Mouse (Mus musculus) heart, embryonic 10.5 days (tissue): ENCODE results near the gene Rbfox1. TPM values are rescaled to one million over a fixed set of nuclear protein-coding genes. Genes with fewer than 3 reads are reported as not detected.

Experiments used
- DNase-seq: peaks from one replicate; pipeline ENCODE4 v3.0.0-alpha.2; 2017; ENCODE audit warnings: low spot score
- H3K27ac ChIP-seq: fragments of 300-500 bp; sonication (generic); 2 replicates; pipeline ENCODE4 v1.5.1; 2016; ENCODE audit warnings: mild to moderate bottlenecking
- H3K27me3 ChIP-seq: fragments of 300-500 bp; sonication (generic); 2 replicates; pipeline ENCODE4 v1.6.1; 2016; ENCODE audit warnings: mild to moderate bottlenecking; ENCODE audit not compliant: poor library complexity, insufficient read depth, severe bottlenecking
- H3K36me3 ChIP-seq: fragments of 300-500 bp; sonication (generic); 2 replicates; pipeline ENCODE4 v1.6.1; 2016; ENCODE audit warnings: mild to moderate bottlenecking, moderate library complexity
- H3K4me1 ChIP-seq: fragments of 300-500 bp; sonication (generic); 2 replicates; pipeline ENCODE4 v1.6.1; 2016; ENCODE audit warnings: mild to moderate bottlenecking
- H3K4me3 ChIP-seq: fragments of 300-500 bp; sonication (generic); 2 replicates; pipeline ENCODE4 v1.5.1; 2016; ENCODE audit warnings: mild to moderate bottlenecking, moderate library complexity
- H3K9me3 ChIP-seq: fragments of 300-500 bp; sonication (generic); 2 replicates; pipeline ENCODE4 v1.6.1; 2016; ENCODE audit warnings: mild to moderate bottlenecking, moderate library complexity
- WGBS: fragments of 180-500 bp; shearing (Covaris S2); methylation state at CpG from one replicate; pipeline ENCODE4 v1.1.7; 2016; 5-methylcytosine and 5-hydroxymethylcytosine counted together
- polyA plus RNA-seq: library from polyadenylated mRNA; unstranded; fragments of >200 nt; fragmentation: Nextera tagmentation; extraction: Ambion mirVana; gene quantifications from 2 replicates; pipeline ENCODE4 v1.2.1, GENCODE M21; 2016

Gene Rbfox1
- polyA plus RNA-seq, 1 experiment from 2014 or later: 2.8 TPM

- no peak overlapping the region for H3K27ac ChIP-seq
- no peaks in the 10 kb centered on the region for H3K27me3 ChIP-seq
- no peaks in the 10 kb centered on the region for H3K36me3 ChIP-seq
- no peak for DNase-seq
- H3K4me1 ChIP-seq: no peaks in the 10 kb centered on the region
- no peak overlapping the region for H3K4me3 ChIP-seq
- no peaks in the 10 kb centered on the region for H3K9me3 ChIP-seq
Measured at GRCm38 (mm10) chr16:6206431-6206830, 321.3 kb downstream of the Rbfox1 start.

GRCm38 (mm10) chr16:6212916-6213315 lies 327.8 kb downstream of the Rbfox1 start:
- 53% methylated on average over 3 of the region's 3 CpGs for WGBS

GRCm38 (mm10) chr16:6227449-6227848 lies 342.3 kb downstream of the Rbfox1 start:
- no peaks in the 10 kb centered on the region for H3K4me1 ChIP-seq
- H3K27ac ChIP-seq: no peak overlapping the region
- DNase-seq: no peak
- H3K4me3 ChIP-seq: no peak overlapping the region
- no peaks in the 10 kb centered on the region for H3K9me3 ChIP-seq
- WGBS: 58% methylated on average over 6 of the region's 6 CpGs
- H3K36me3 ChIP-seq: no peaks in the 10 kb centered on the region
- H3K27me3 ChIP-seq: no peaks in the 10 kb centered on the region

More at GRCm38 (mm10) chr16:6212916-6213315, 327.8 kb downstream of the Rbfox1 start:
- no peaks in the 10 kb centered on the region for H3K27me3 ChIP-seq
- no peaks in the 10 kb centered on the region for H3K9me3 ChIP-seq
- no peaks in the 10 kb centered on the region for H3K36me3 ChIP-seq
- no peak overlapping the region for H3K4me3 ChIP-seq
- no peak for DNase-seq
- no peaks in the 10 kb centered on the region for H3K4me1 ChIP-seq
- no peak overlapping the region for H3K27ac ChIP-seq

GRCm38 (mm10) chr16:6232966-6233365 lies 347.8 kb downstream of the Rbfox1 start:
- Histone ChIP-seq H3K36me3 (no peaks in the 10 kb centered on the region), H3K4me3 (no peak overlapping the region), H3K27ac (no peak overlapping the region), H3K4me1 (no peaks in the 10 kb centered on the region), H3K9me3 (no peaks in the 10 kb centered on the region), H3K27me3 (no peaks in the 10 kb centered on the region)
- 84% methylated on average over 2 of the region's 2 CpGs for WGBS
- DNase-seq: no peak

GRCm38 (mm10) chr16:6241393-6241792 lies 356.2 kb downstream of the Rbfox1 start:
- 92% methylated on average over 4 of the region's 4 CpGs for WGBS
- Histone ChIP-seq H3K4me3 (no peak overlapping the region), H3K27ac (no peak overlapping the region), H3K36me3 (no peaks in the 10 kb centered on the region), H3K4me1 (no peaks in the 10 kb centered on the region), H3K9me3 (no peaks in the 10 kb centered on the region), H3K27me3 (no peaks in the 10 kb centered on the region)
- no peak for DNase-seq

GRCm38 (mm10) chr16:6242468-6242867 lies 357.3 kb downstream of the Rbfox1 start:
- Histone ChIP-seq H3K9me3 (no peaks in the 10 kb centered on the region), H3K36me3 (no peaks in the 10 kb centered on the region), H3K4me1 (no peaks in the 10 kb centered on the region), H3K27ac (no peak overlapping the region), H3K27me3 (no peaks in the 10 kb centered on the region), H3K4me3 (no peak overlapping the region)
- no peak for DNase-seq
- WGBS: 69% methylated on average over 3 of the region's 3 CpGs

DNA sequence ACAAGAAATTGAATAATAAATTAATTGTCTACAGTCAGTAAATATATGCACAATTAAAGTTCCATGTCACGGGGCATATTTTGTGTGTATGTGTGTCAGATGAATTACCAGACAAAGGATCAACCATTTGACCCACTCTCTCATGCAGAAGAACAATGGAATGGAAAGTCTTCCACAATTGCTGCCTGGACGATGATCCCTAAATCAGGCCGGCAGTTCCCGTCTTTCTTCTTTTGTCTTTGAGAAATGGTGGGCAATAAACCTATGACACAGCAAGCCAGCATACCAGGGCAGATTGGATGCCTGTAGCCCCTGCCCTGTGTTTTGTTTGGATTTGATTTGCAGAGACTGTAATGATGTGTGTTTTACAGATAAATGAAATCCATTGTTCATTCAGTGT lies 362.4 kb downstream of the Rbfox1 start:
- H3K36me3 ChIP-seq: no peaks in the 10 kb centered on the region
- H3K9me3 ChIP-seq: no peaks in the 10 kb centered on the region
- H3K4me1 ChIP-seq: no peaks in the 10 kb centered on the region
- 78% methylated on average over 4 of the region's 4 CpGs for WGBS
- no peaks in the 10 kb centered on the region for H3K27me3 ChIP-seq
- DNase-seq: no peak
- no peak overlapping the region for H3K27ac ChIP-seq
- H3K4me3 ChIP-seq: no peak overlapping the region

- Histone ChIP-seq H3K4me1 (no peaks in the 10 kb centered on the region), H3K9me3 (no peaks in the 10 kb centered on the region), H3K4me3 (no peak overlapping the region), H3K36me3 (no peaks in the 10 kb centered on the region), H3K27me3 (no peaks in the 10 kb centered on the region), H3K27ac (no peak overlapping the region)
- 78% methylated on average over 8 of the region's 8 CpGs for WGBS
- DNase-seq: no peak
Measured at GRCm38 (mm10) chr16:6264557-6264956, 379.4 kb downstream of the Rbfox1 start.

- no peak overlapping the region for H3K4me3 ChIP-seq
- H3K27me3 ChIP-seq: no peaks in the 10 kb centered on the region
- no peaks in the 10 kb centered on the region for H3K4me1 ChIP-seq
- DNase-seq: no peak
- H3K27ac ChIP-seq: no peak overlapping the region
- no peaks in the 10 kb centered on the region for H3K9me3 ChIP-seq
- H3K36me3 ChIP-seq: no peaks in the 10 kb centered on the region
- 78% methylated on average over 3 of the region's 3 CpGs for WGBS
Measured at GRCm38 (mm10) chr16:6265610-6266009, 380.5 kb downstream of the Rbfox1 start.

- H3K27me3 ChIP-seq: no peaks in the 10 kb centered on the region
- H3K27ac ChIP-seq: no peak overlapping the region
- no peaks in the 10 kb centered on the region for H3K36me3 ChIP-seq
- no peaks in the 10 kb centered on the region for H3K4me1 ChIP-seq
- 77% methylated on average over 7 of the region's 7 CpGs for WGBS
- H3K9me3 ChIP-seq: no peaks in the 10 kb centered on the region
- H3K4me3 ChIP-seq: no peak overlapping the region
- DNase-seq: no peak
Measured at GRCm38 (mm10) chr16:6271596-6272370, 386.6 kb downstream of the Rbfox1 start.

- H3K9me3 ChIP-seq: no peaks in the 10 kb centered on the region
- no peak for DNase-seq
- H3K27ac ChIP-seq: no peak overlapping the region
- no peaks in the 10 kb centered on the region for H3K36me3 ChIP-seq
- 90% methylated on average over 4 of the region's 4 CpGs for WGBS
- H3K4me1 ChIP-seq: no peaks in the 10 kb centered on the region
- H3K4me3 ChIP-seq: no peak overlapping the region
- no peaks in the 10 kb centered on the region for H3K27me3 ChIP-seq
Measured at GRCm38 (mm10) chr16:6283496-6283895, 398.3 kb downstream of the Rbfox1 start.

GRCm38 (mm10) chr16:6284317-6284716 lies 399.2 kb downstream of the Rbfox1 start:
- DNase-seq: no peak
- no peaks in the 10 kb centered on the region for H3K27me3 ChIP-seq
- H3K4me3 ChIP-seq: no peak overlapping the region
- WGBS: 57% methylated on average over 4 of the region's 4 CpGs
- no peaks in the 10 kb centered on the region for H3K9me3 ChIP-seq
- H3K27ac ChIP-seq: no peak overlapping the region
- H3K4me1 ChIP-seq: no peaks in the 10 kb centered on the region
- H3K36me3 ChIP-seq: no peaks in the 10 kb centered on the region

DNA sequence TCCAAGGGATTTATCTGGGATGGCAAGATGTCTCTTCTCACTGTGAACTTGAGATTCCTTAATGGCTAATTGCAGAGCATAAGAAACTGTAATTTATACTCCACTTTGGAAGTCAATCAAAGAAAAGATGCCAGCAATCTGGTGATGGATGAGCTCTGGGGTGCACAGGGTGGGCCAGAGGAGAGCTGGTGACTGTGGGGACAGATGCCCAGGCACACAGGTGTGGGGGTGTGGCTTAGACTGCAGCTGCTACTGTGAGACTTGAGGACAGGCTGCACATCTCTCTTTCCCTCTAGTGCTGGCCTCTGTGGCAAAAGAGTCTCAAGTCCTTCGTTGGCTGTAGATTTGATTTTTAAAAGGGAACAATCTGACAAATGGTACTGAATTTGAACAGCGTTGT lies 402.5 kb downstream of the Rbfox1 start:
- H3K36me3 ChIP-seq: no peaks in the 10 kb centered on the region
- H3K4me3 ChIP-seq: no peak overlapping the region
- no peaks in the 10 kb centered on the region for H3K27me3 ChIP-seq
- H3K27ac ChIP-seq: no peak overlapping the region
- no peak for DNase-seq
- H3K9me3 ChIP-seq: no peaks in the 10 kb centered on the region
- WGBS: 88% methylated on average over 2 of the region's 2 CpGs
- no peaks in the 10 kb centered on the region for H3K4me1 ChIP-seq

GRCm38 (mm10) chr16:6300112-6300511 lies 415.0 kb downstream of the Rbfox1 start:
- Histone ChIP-seq H3K9me3 (no peaks in the 10 kb centered on the region), H3K27me3 (no peaks in the 10 kb centered on the region), H3K27ac (no peak overlapping the region), H3K36me3 (no peaks in the 10 kb centered on the region), H3K4me1 (no peaks in the 10 kb centered on the region), H3K4me3 (no peak overlapping the region)
- WGBS: 60% methylated on average over 5 of the region's 5 CpGs
- no peak for DNase-seq
